ENCODE assay signal across 26 mouse cellular contexts in genomic region chr17:43282353-43282752, GRCm38 (mm10). TPM values are rescaled to one million over a fixed set of nuclear protein-coding genes. Genes with fewer than 3 reads are reported as not detected.
DNase-seq lines count a peak whose midpoint lies in the region; ATAC-seq lines count a peak whose summit lies in the region.
"Had no signal": no experiment of that assay in that cellular context is flagged by ENCODE, and none has a peak within 500 bp of the region (broad histone marks: within the 10 kb centered on the region; RNA-seq: fewer than 3 reads in every experiment).

No protein-coding gene starts in this region.

- H3K9me3 ChIP-seq in forebrain, embryonic 15.5 days: no peaks in the 10 kb centered on the region
- H3K9me3 ChIP-seq in forebrain, embryonic 12.5 days: no peaks in the 10 kb centered on the region
- H3K9me3 ChIP-seq: heart, embryonic 15.5 days; midbrain, embryonic 15.5 days; stomach, embryonic 15.5 days had no signal

- no peak overlapping the region for H3K4me3 ChIP-seq in forebrain, embryonic 15.5 days
- no peak overlapping the region for H3K4me3 ChIP-seq in forebrain, embryonic 12.5 days (replicated peaks)
- H3K4me3 ChIP-seq: heart, adult 2 months; heart, embryonic 15.5 days; layer of hippocampus, adult 2 months; megakaryocyte, embryonic 14.5 days; midbrain, embryonic 15.5 days; stomach, embryonic 15.5 days had no signal

- DNase-seq in 3T3-L1 (ENCODE audit: low read depth, low spot score): peak; percentile 42
- peak; percentile 32 for DNase-seq in cerebellum, adult 11-12 months
- DNase-seq in cerebellum, postnatal 14 days: peak; percentile 29 to 67
- no peak for DNase-seq in right cerebral cortex, postnatal 4 days
- no peak for DNase-seq in ovary, postnatal 36 days (ENCODE audit: low spot score)
- DNase-seq: B cell, adult 2 months; heart, adult 2 months; kidney, adult 18-20 months; kidney, postnatal 14 days; lung, adult 18-20 months; lung, postnatal 14 days; right cerebral cortex, postnatal 25 days; thymus, adult 2 months had no signal

- 68% methylated on average over 4 of the region's 4 CpGs for whole genome bisulfite sequencing in forebrain, embryonic 15.5 days
- WGBS in forebrain, embryonic 12.5 days: 93% methylated on average over 4 of the region's 4 CpGs

- H3K4me2 ChIP-seq in forebrain, embryonic 15.5 days (replicated peaks): no peak overlapping the region
- H3K4me2 ChIP-seq in forebrain, embryonic 12.5 days: no peak overlapping the region
- H3K4me2 ChIP-seq: heart, embryonic 15.5 days; liver, embryonic 11.5 days; midbrain, embryonic 15.5 days; stomach, embryonic 15.5 days had no signal

- no peak overlapping the region for H3K9ac ChIP-seq in forebrain, embryonic 15.5 days (replicated peaks)
- no peak overlapping the region for H3K9ac ChIP-seq in forebrain, embryonic 12.5 days
- H3K9ac ChIP-seq: heart, embryonic 15.5 days; midbrain, embryonic 15.5 days; stomach, embryonic 15.5 days had no signal

- H3K4me1 ChIP-seq in forebrain, embryonic 15.5 days: peaks cover 7% of the 10 kb centered on the region
- H3K4me1 ChIP-seq in forebrain, embryonic 12.5 days: no peaks in the 10 kb centered on the region; the same call in 1 of the 2 replicates
- H3K4me1 ChIP-seq: heart, embryonic 15.5 days; megakaryocyte, embryonic 14.5 days; midbrain, embryonic 15.5 days; stomach, embryonic 15.5 days had no signal

- ATAC-seq in forebrain, embryonic 15.5 days (replicated peaks): peak; percentile 60
- ATAC-seq in forebrain, embryonic 12.5 days (ENCODE audit: low FRiP score): no peak
- ATAC-seq in granulocyte monocyte progenitor cell, adult 5-6 weeks (replicated peaks; ENCODE audit: poor library complexity, severe bottlenecking): no peak
- ATAC-seq: midbrain, embryonic 15.5 days had no signal

- no peak overlapping the region for H3K27ac ChIP-seq in forebrain, embryonic 15.5 days (replicated peaks)
- H3K27ac ChIP-seq in forebrain, embryonic 12.5 days: no peak overlapping the region
- H3K27ac ChIP-seq: heart, adult 2 months; heart, embryonic 15.5 days; layer of hippocampus, adult 2 months; midbrain, embryonic 15.5 days; stomach, embryonic 15.5 days had no signal

- H3K36me3 ChIP-seq in forebrain, embryonic 15.5 days: no peaks in the 10 kb centered on the region
- no peaks in the 10 kb centered on the region for H3K36me3 ChIP-seq in forebrain, embryonic 12.5 days (replicated peaks)
- H3K36me3 ChIP-seq: heart, embryonic 15.5 days; midbrain, embryonic 15.5 days; stomach, embryonic 15.5 days had no signal

- H3K27me3 ChIP-seq in forebrain, embryonic 15.5 days: no peaks in the 10 kb centered on the region
- no peaks in the 10 kb centered on the region for H3K27me3 ChIP-seq in forebrain, embryonic 12.5 days
- H3K27me3 ChIP-seq: heart, embryonic 15.5 days; megakaryocyte, embryonic 14.5 days; midbrain, embryonic 15.5 days; stomach, embryonic 15.5 days had no signal

RNA-seq across cellular contexts. Expression of gene Adgrf1, which starts 12.2 kb away (rescaled TPM):
- not detected in 2 replicates for polyA plus RNA-seq in forebrain, embryonic 15.5 days (2015; fragmentation: Nextera tagmentation; extraction: Ambion mirVana)
- not detected in 2 replicates for polyA plus RNA-seq in forebrain, embryonic 12.5 days (2016; fragmentation: Nextera tagmentation; extraction: Ambion mirVana)
- total RNA-seq in granulocyte monocyte progenitor cell, adult 5-6 weeks (2014; fragmentation: Nextera tagmentation): not detected in 2 replicates
- total RNA-seq in granulocyte monocyte progenitor cell, adult 5-6 weeks (2017): not detected in 2 replicates
- total RNA-seq: gastrocnemius, adult 8-10 months; heart, adult 2 months; hematopoietic stem cell, adult 5-6 weeks; layer of hippocampus, adult 2 months; left cerebral cortex, adult 8-10 months had no signal
- polyA plus RNA-seq: heart, embryonic 15.5 days; limb, embryonic 11.5 days; midbrain, embryonic 15.5 days had no signal

Comparison
In these comparisons a context has a peak if more than half of its experiments do, and no peak if none do; other contexts are left out.
1. DNase-seq: peak in 3T3-L1 (single experiment), cerebellum, adult 11-12 months (single experiment) and cerebellum, postnatal 14 days (2 of 2); none in right cerebral cortex, postnatal 4 days (single experiment) and ovary, postnatal 36 days (single experiment).